Mouse (Mus musculus): Measurements from ENCODE around the gene Phf3. TPM values are rescaled to one million over a fixed set of nuclear protein-coding genes. Genes with fewer than 3 reads are reported as not detected.
"Not testable (repeated sequence)": the region's sequence is repeated elsewhere in the genome, so short reads cannot be mapped to it uniquely, and the experiment has no call there.

The Phf3 gene
- total RNA-seq, 2 experiments from 2014 or later, result 75.8 to 83.6 TPM

GRCm38 (mm10) chr1:30779562-30779961 is 94.2 kb downstream of the Phf3 start:
- intact Hi-C loops (cut with DNase I), result loop anchor here (2.0 kb wide), 2 partner anchors 151 to 375 kb away; no protein-coding TSS in a partner anchor
- DNase-seq (ENCODE audit: low spot score in 2 of 2), result no peak

GRCm38 (mm10) chr1:30778374-30779005 is 95.2 kb downstream of the Phf3 start:
- intact Hi-C loops (cut with DNase I), result loop anchor here (2.0 kb wide), 2 partner anchors 152 to 376 kb away; no protein-coding TSS in a partner anchor
- DNase-seq (ENCODE audit: low spot score in 2 of 2), result peak in 1 of 2 experiments; percentile 40

DNA sequence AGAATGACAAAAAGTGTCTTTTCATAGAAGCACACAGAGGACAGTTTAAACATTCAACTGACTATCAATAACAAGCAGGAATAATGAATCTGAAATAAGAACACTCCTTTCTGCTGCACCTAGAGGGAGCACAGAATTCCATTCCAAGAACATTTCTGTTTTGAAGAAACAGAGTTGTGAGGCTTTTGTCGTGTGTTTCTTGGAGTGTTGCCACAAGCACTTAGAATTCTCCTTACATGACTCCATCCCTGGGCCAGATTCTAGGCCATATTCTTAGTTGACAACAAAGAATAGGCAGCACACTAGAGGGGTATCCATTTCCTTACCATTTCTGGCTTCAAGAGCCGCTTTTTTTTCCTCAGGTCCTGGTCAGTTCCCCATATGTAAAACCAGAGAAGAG is 97.5 kb downstream of the Phf3 start:
- intact Hi-C loops (cut with DNase I), result no loop called here
- no peak for DNase-seq (ENCODE audit: low spot score in 2 of 2)

- intact Hi-C loops (cut with DNase I), result no loop called here
These were observed 100.1 kb downstream of the Phf3 start for GRCm38 (mm10) chr1:30773662-30774061.

GRCm38 (mm10) chr1:30772851-30773250 is 100.9 kb downstream of the Phf3 start:
- no peak for DNase-seq (ENCODE audit: low spot score in 2 of 2)
- intact Hi-C loops (cut with DNase I), result no loop called here

More at GRCm38 (mm10) chr1:30773662-30774061, 100.1 kb downstream of the Phf3 start:
- no peak for DNase-seq (ENCODE audit: low spot score in 2 of 2)

DNA sequence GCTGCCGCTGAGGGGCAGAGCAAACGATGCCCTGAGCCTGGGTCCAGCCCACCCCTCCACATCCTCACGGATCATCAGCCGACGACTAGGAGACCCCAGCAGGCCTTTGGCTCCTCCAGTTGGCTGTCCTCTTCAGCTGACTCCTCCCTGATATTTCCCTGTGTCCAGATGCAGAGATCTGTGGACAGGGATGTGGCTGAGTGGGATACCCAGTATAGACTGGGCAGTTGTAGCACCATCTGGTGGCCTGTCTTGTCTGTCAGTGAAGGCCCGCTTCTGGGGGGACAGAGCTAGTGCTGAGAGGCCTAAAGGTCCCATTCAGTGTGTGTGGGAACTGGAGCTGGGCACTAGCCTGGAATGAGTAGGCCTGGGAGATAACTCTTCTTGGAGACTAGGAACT is 101.9 kb downstream of the Phf3 start:
- intact Hi-C loops (cut with DNase I), result no loop called here
- DNase-seq (ENCODE audit: low spot score in 2 of 2), result no peak

GRCm38 (mm10) chr1:30770599-30770998 is 103.1 kb downstream of the Phf3 start:
- intact Hi-C loops (cut with DNase I); DNase-seq (ENCODE audit: low spot score in 2 of 2): not testable (repeated sequence)

DNA sequence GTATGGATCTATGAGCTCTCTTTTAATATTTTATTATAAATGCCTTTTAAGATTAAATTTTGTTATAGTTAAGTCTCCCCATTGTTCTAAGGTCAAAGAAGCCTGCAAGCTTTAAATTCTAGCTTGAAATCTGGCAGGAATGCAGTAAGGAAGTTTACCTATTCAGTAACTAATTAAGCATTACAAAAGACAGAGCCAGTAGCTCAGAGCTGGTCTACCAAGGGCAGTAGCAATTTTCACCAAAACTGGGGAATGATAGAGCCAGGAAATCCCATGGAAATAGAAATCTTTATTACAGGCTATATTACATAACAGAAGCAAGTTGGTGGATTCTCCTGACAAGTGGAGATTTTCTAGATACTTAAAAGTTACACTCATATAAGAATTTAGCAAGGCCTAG is 116.9 kb downstream of the Phf3 start:
- no peak for DNase-seq (ENCODE audit: low spot score in 2 of 2)
- intact Hi-C loops (cut with DNase I), result no loop called here

DNA sequence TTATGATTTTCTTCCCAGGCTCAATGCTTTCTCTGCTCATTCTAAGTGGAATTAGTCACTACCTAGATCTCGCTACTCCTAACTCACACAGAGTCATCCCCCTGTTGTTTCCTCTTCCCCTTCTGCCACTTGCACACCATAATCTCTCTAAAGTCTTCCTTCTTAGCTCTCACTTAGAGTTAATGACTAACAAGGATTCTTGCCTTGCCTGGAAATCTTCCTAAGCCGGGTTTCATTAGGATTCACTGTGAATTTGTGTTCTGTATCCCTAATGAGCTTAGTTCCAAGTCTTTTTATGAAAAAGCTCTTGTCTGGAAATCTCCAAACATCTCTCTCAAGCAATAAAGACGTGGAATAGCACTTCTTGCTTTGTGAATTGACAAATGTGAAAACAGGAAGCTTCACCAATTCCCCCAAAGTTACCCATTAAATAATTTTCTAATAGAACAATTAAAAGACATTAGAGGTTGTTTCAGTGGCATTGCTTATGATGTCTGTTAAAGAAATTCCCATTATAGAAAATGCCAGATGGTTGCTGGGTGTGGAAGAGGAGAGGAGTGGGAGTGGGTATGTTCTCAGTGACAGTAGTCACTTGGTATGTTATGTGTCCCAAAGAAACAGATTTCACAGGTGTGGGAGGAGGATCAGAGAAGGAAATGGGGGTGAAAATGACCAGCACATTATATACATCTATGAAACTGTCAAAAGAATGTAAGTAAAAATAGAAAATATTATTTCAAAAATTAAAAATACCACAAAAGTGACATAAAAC is 118.1 kb downstream of the Phf3 start:
- intact Hi-C loops (cut with DNase I), result no loop called here
- peak in 1 of 2 experiments; percentile 54 for DNase-seq (ENCODE audit: low spot score in 2 of 2)

Other genes starting within 250 kb of the Phf3 start
- gene AC153137.1, start 104.0 kb upstream of the Phf3 start, total RNA-seq (2021), result not detected

Measured in left cerebral cortex, postnatal 14 days (tissue).